Mouse (Mus musculus): ENCODE measurements around the gene Slc7a14. TPM values are rescaled to one million over a fixed set of nuclear protein-coding genes. Genes with fewer than 3 reads are reported as not detected.

Slc7a14 gene
- polyA plus RNA-seq, 1 experiment from 2014 or later, result 1.6 TPM

GRCm38 (mm10) chr3:31233746-31234312 is 76.3 kb downstream of the Slc7a14 start:
- Histone ChIP-seq H3K27me3 (ENCODE audit: control insufficient read depth, insufficient read depth, low read length) (no peaks in the 10 kb centered on the region), H3K4me3 (ENCODE audit: low read depth, low read length) (no peak overlapping the region), H3K4me2 (replicated peaks; ENCODE audit: low read depth, low read length) (no peak overlapping the region), H3K36me3 (ENCODE audit: control insufficient read depth, insufficient read depth, low read length) (no peaks in the 10 kb centered on the region), H3K4me1 (ENCODE audit: control insufficient read depth, insufficient read depth, low read length) (no peaks in the 10 kb centered on the region), H3K9ac (replicated peaks; ENCODE audit: low read depth, low read length) (no peak overlapping the region), H3K9me3 (ENCODE audit: control insufficient read depth, low read depth, low read length) (no peaks in the 10 kb centered on the region), H3K27ac (ENCODE audit: low read length) (0 out of 2 replicates have a peak overlapping the region, but pooled peaks have one; percentile 15)
- ATAC-seq (ENCODE audit: insufficient number of reproducible peaks, insufficient read depth, low FRiP score, low read depth), result no peak
- 75% methylated on average over 2 of the region's 2 CpGs for WGBS

GRCm38 (mm10) chr3:31229281-31229680 is 80.9 kb downstream of the Slc7a14 start:
- 63% methylated on average over 5 of the region's 5 CpGs for WGBS
- no peak overlapping the region for H3K4me2 ChIP-seq (replicated peaks; ENCODE audit: low read depth, low read length)

DNA sequence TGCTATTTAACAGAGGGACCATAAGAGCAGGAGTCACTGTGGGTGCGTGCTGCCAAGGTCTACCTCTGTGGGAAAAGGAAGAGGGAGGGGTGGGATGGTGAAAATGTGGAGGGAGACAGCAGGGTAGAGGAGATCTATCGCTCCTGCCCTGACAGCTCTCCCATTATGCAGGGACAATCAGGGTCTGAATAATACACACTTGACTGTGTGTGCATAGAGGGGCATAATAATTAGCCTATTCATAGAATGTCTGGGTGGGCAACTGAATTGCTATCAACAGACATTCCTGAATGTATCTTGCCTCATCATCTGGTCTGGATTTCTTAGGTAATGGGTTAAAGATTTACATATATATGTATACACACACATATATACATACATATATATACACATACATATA is 81.7 kb downstream of the Slc7a14 start:
- no peak for ATAC-seq (ENCODE audit: insufficient number of reproducible peaks, insufficient read depth, low FRiP score, low read depth)
- H3K4me1 ChIP-seq (ENCODE audit: control insufficient read depth, insufficient read depth, low read length), result no peaks in the 10 kb centered on the region
- no peak overlapping the region for H3K27ac ChIP-seq (ENCODE audit: low read length)
- no peak overlapping the region for H3K4me3 ChIP-seq (ENCODE audit: low read depth, low read length)
- H3K9ac ChIP-seq (replicated peaks; ENCODE audit: low read depth, low read length), result no peak overlapping the region
- H3K9me3 ChIP-seq (ENCODE audit: control insufficient read depth, low read depth, low read length), result no peaks in the 10 kb centered on the region
- 75% methylated on average over 2 of the region's 2 CpGs for WGBS
- H3K27me3 ChIP-seq (ENCODE audit: control insufficient read depth, insufficient read depth, low read length), result no peaks in the 10 kb centered on the region
- no peaks in the 10 kb centered on the region for H3K36me3 ChIP-seq (ENCODE audit: control insufficient read depth, insufficient read depth, low read length)
- no peak overlapping the region for H3K4me2 ChIP-seq (replicated peaks; ENCODE audit: low read depth, low read length)

More at GRCm38 (mm10) chr3:31229281-31229680, 80.9 kb downstream of the Slc7a14 start:
- H3K36me3 ChIP-seq (ENCODE audit: control insufficient read depth, insufficient read depth, low read length), result no peaks in the 10 kb centered on the region
- no peaks in the 10 kb centered on the region for H3K27me3 ChIP-seq (ENCODE audit: control insufficient read depth, insufficient read depth, low read length)
- H3K27ac ChIP-seq (ENCODE audit: low read length), result no peak overlapping the region
- no peak for ATAC-seq (ENCODE audit: insufficient number of reproducible peaks, insufficient read depth, low FRiP score, low read depth)
- no peak overlapping the region for H3K9ac ChIP-seq (replicated peaks; ENCODE audit: low read depth, low read length)
- H3K4me3 ChIP-seq (ENCODE audit: low read depth, low read length), result no peak overlapping the region
- H3K9me3 ChIP-seq (ENCODE audit: control insufficient read depth, low read depth, low read length), result no peaks in the 10 kb centered on the region
- no peaks in the 10 kb centered on the region for H3K4me1 ChIP-seq (ENCODE audit: control insufficient read depth, insufficient read depth, low read length)

DNA sequence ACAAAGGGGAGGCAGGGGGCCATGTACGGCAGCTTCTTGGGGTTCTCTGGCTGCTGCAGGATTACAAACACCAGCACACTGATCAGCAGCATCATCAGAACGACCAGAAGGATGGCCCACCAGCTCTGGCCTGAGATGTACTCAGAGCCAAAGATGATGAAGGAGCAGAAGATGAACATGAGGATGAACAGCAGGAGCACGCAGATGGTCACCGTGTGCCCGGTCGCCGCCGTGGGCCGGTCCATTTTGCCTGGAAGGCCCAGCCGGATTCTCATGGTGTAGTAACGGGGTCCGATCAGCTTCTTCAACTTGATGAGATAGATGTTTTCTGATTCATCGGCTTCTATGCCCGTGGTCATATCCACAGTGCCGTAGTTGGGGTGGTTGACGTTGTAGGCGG is 86.6 kb downstream of the Slc7a14 start:
- no peaks in the 10 kb centered on the region for H3K4me1 ChIP-seq (ENCODE audit: control insufficient read depth, insufficient read depth, low read length)
- ATAC-seq (ENCODE audit: insufficient number of reproducible peaks, insufficient read depth, low FRiP score, low read depth), result no peak
- no peak overlapping the region for H3K27ac ChIP-seq (ENCODE audit: low read length)
- no peak overlapping the region for H3K4me2 ChIP-seq (replicated peaks; ENCODE audit: low read depth, low read length)
- no peaks in the 10 kb centered on the region for H3K36me3 ChIP-seq (ENCODE audit: control insufficient read depth, insufficient read depth, low read length)
- 97% methylated on average over 17 of the region's 17 CpGs for WGBS
- no peak overlapping the region for H3K4me3 ChIP-seq (ENCODE audit: low read depth, low read length)
- H3K9ac ChIP-seq (replicated peaks; ENCODE audit: low read depth, low read length), result no peak overlapping the region
- no peaks in the 10 kb centered on the region for H3K9me3 ChIP-seq (ENCODE audit: control insufficient read depth, low read depth, low read length)
- no peaks in the 10 kb centered on the region for H3K27me3 ChIP-seq (ENCODE audit: control insufficient read depth, insufficient read depth, low read length)

DNA sequence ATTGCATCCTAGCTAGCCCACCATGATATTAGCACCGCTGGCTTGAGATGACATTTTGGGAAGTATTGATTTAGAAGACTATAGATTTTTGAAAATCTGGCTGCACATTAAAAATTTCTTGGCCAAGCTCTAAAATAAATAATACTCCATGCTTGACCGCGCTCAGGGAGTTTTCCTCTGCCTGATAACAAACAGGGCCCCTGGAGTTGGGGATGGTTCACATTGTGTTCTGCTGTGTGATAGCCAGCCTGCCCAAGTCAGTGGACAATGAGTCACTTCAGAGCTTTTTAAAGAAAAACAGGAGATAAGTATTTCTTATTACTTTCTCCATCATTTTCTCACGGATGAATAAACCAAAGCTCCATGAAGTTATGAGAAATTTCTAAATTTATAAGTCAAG is 90.1 kb downstream of the Slc7a14 start:
- no peak overlapping the region for H3K9ac ChIP-seq (replicated peaks; ENCODE audit: low read depth, low read length)
- no peak overlapping the region for H3K4me3 ChIP-seq (ENCODE audit: low read depth, low read length)
- no peak overlapping the region for H3K27ac ChIP-seq (ENCODE audit: low read length)
- H3K36me3 ChIP-seq (ENCODE audit: control insufficient read depth, insufficient read depth, low read length), result no peaks in the 10 kb centered on the region
- H3K27me3 ChIP-seq (ENCODE audit: control insufficient read depth, insufficient read depth, low read length), result no peaks in the 10 kb centered on the region
- H3K4me1 ChIP-seq (ENCODE audit: control insufficient read depth, insufficient read depth, low read length), result no peaks in the 10 kb centered on the region
- 85% methylated on average over 4 of the region's 4 CpGs for WGBS
- H3K4me2 ChIP-seq (replicated peaks; ENCODE audit: low read depth, low read length), result no peak overlapping the region
- ATAC-seq (ENCODE audit: insufficient number of reproducible peaks, insufficient read depth, low FRiP score, low read depth), result no peak
- no peaks in the 10 kb centered on the region for H3K9me3 ChIP-seq (ENCODE audit: control insufficient read depth, low read depth, low read length)

DNA sequence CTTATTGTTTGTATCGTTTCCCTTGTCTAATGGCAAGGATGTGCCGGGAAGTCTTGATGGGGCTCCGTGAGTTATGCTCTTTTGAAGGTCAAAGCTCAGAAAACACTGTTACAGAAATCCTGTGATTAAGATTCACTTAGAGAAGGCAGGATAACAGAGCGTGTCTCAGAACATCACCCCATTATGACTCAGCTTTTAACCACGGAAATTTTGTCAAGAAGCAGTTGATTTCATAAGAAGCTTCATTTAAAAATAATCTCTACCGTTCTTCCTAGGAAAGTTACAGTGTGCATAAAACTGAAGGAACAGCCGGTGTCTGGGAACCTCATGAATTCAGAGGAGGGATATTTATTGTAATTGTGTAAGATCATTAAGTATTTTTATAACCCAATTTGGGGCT is 90.7 kb downstream of the Slc7a14 start:
- no peak for ATAC-seq (ENCODE audit: insufficient number of reproducible peaks, insufficient read depth, low FRiP score, low read depth)

DNA sequence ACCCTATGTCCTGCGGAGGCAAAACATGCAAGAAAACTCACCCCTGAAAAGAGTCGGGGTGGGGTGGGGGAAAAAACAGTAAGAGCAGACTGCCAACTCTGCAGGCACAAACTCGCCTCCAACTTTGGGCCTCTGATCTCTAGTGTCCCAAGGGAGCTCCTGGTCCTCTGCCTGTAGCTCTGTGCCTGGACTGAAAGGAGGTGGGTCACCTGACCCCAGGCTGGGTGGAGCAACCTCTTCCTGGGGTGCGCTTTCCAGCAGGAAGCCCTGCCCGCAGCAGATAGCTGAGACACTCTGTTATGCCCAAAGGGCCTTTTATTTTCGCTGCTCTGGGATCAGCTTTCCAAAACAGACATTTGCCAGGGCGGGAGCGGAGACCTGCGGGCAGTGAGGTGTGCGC is 92.7 kb downstream of the Slc7a14 start:
- H3K4me2 ChIP-seq (replicated peaks; ENCODE audit: low read depth, low read length), result no peak overlapping the region
- no peak overlapping the region for H3K4me3 ChIP-seq (ENCODE audit: low read depth, low read length)
- 75% methylated on average over 10 of the region's 10 CpGs for WGBS
- no peak for ATAC-seq (ENCODE audit: insufficient number of reproducible peaks, insufficient read depth, low FRiP score, low read depth)
- H3K4me1 ChIP-seq (ENCODE audit: control insufficient read depth, insufficient read depth, low read length), result no peaks in the 10 kb centered on the region
- no peaks in the 10 kb centered on the region for H3K27me3 ChIP-seq (ENCODE audit: control insufficient read depth, insufficient read depth, low read length)
- no peaks in the 10 kb centered on the region for H3K36me3 ChIP-seq (ENCODE audit: control insufficient read depth, insufficient read depth, low read length)
- no peaks in the 10 kb centered on the region for H3K9me3 ChIP-seq (ENCODE audit: control insufficient read depth, low read depth, low read length)
- H3K27ac ChIP-seq (ENCODE audit: low read length), result no peak overlapping the region
- H3K9ac ChIP-seq (replicated peaks; ENCODE audit: low read depth, low read length), result no peak overlapping the region

More for the DNA sequence above, 90.7 kb downstream of the Slc7a14 start:
- Histone ChIP-seq H3K27ac (ENCODE audit: low read length) (no peak overlapping the region), H3K9me3 (ENCODE audit: control insufficient read depth, low read depth, low read length) (no peaks in the 10 kb centered on the region), H3K27me3 (ENCODE audit: control insufficient read depth, insufficient read depth, low read length) (no peaks in the 10 kb centered on the region), H3K4me2 (replicated peaks; ENCODE audit: low read depth, low read length) (no peak overlapping the region), H3K9ac (replicated peaks; ENCODE audit: low read depth, low read length) (no peak overlapping the region), H3K4me1 (ENCODE audit: control insufficient read depth, insufficient read depth, low read length) (no peaks in the 10 kb centered on the region), H3K36me3 (ENCODE audit: control insufficient read depth, insufficient read depth, low read length) (no peaks in the 10 kb centered on the region), H3K4me3 (ENCODE audit: low read depth, low read length) (no peak overlapping the region)
- WGBS, result 70% methylated on average over 7 of the region's 7 CpGs

DNA sequence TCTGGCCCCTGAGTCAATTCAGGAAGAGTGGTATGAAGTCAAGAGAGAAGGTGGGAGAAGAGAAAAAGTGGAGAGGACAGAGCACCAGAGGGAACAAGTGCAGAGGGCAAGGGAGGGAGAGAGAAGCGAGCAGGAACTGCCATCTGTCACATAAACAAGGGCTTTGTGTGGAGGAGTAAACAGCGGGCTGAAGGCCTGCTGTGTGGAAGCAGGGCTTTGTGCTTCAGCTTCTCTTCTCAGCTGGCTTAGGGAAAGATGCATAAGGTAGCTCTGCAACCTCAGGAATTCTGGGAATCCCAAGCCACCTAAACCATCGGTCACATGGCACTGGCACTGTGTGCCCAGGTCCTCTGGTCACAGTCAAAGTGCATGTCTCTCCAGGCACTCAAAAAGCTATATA is 96.4 kb downstream of the Slc7a14 start:
- H3K27me3 ChIP-seq (ENCODE audit: control insufficient read depth, insufficient read depth, low read length), result no peaks in the 10 kb centered on the region

More for the DNA sequence above, 96.4 kb downstream of the Slc7a14 start:
- Histone ChIP-seq H3K36me3 (ENCODE audit: control insufficient read depth, insufficient read depth, low read length) (no peaks in the 10 kb centered on the region), H3K4me2 (replicated peaks; ENCODE audit: low read depth, low read length) (no peak overlapping the region), H3K4me1 (ENCODE audit: control insufficient read depth, insufficient read depth, low read length) (no peaks in the 10 kb centered on the region), H3K27ac (ENCODE audit: low read length) (no peak overlapping the region), H3K9me3 (ENCODE audit: control insufficient read depth, low read depth, low read length) (no peaks in the 10 kb centered on the region), H3K9ac (replicated peaks; ENCODE audit: low read depth, low read length) (no peak overlapping the region), H3K4me3 (ENCODE audit: low read depth, low read length) (no peak overlapping the region)
- no peak for ATAC-seq (ENCODE audit: insufficient number of reproducible peaks, insufficient read depth, low FRiP score, low read depth)
- 24% methylated on average over 3 of the region's 3 CpGs for WGBS

All from stomach, embryonic 14.5 days (tissue).